8 mouse cellular contexts compared by ENCODE assay signal in the genomic region with DNA sequence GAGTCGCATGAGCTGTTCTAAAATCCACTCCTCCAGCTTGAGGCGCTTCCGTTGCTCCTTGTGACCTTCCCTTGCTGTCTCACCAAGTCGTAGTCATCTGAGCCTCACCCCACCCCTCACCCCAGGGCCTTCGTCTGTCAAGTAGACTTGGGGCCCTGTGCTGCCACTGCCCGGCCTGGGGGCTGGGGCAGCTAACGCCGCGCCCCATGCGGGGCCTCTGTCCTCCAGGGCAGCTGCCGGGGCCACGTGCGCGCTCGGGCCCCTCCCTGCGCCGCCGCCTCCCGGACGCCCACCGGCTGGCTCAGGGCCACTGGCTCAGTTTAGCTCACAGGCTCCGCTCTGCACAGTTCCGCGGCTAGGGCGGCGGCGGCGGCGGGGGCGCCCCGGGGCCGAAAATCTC. TPM values are rescaled to one million over a fixed set of nuclear protein-coding genes. Genes with fewer than 3 reads are reported as not detected.
DNase-seq lines count a peak whose midpoint lies in the region; ATAC-seq and TF ChIP-seq lines count a peak whose summit lies in the region.

No protein-coding gene starts in this region.

- WGBS in lung, embryonic 15.5 days: 26% methylated on average over 32 of the region's 32 CpGs
- 42% methylated on average over 32 of the region's 32 CpGs for WGBS in lung, adult 2 months
- WGBS in liver, embryonic 15.5 days (ENCODE audit: insufficient replicate concordance): 23% methylated on average over 30 of the region's 32 CpGs

- intact Hi-C loops in heart, postnatal 14 days (cut with DNase I): no loop called here

- H3K4me2 ChIP-seq in lung, embryonic 15.5 days: peak overlapping the region; percentile 45
- peak overlapping the region; percentile 39 for H3K4me2 ChIP-seq in liver, embryonic 15.5 days

- H3K27ac ChIP-seq in lung, embryonic 15.5 days: no peak overlapping the region
- no peak overlapping the region for H3K27ac ChIP-seq in liver, embryonic 15.5 days (replicated peaks)

- DNase-seq in CD4-positive, CD25-positive, alpha-beta regulatory T cell, adult 2 months (ENCODE audit: low read depth, low spot score): peak; percentile 14
- DNase-seq in lung, adult 2 months: no peak
- DNase-seq in heart, postnatal 14 days: peak; percentile 2 to 3
- DNase-seq in urinary bladder, postnatal 36 days (ENCODE audit: low spot score in 2 of 2): no peak
- no peak for DNase-seq in spleen, adult 18-20 months

- H3K4me3 ChIP-seq in lung, embryonic 15.5 days: peak overlapping the region; percentile 15; the same call in 1 of the 2 replicates
- H3K4me3 ChIP-seq in lung, adult 2 months (replicated peaks; ENCODE audit: extremely low read depth, low read depth, low read length): no peak overlapping the region
- no peak overlapping the region for H3K4me3 ChIP-seq in liver, embryonic 15.5 days (replicated peaks)

- H3K27me3 ChIP-seq in lung, embryonic 15.5 days: no peaks in the 10 kb centered on the region
- no peaks in the 10 kb centered on the region for H3K27me3 ChIP-seq in liver, embryonic 15.5 days

- H3K36me3 ChIP-seq in lung, embryonic 15.5 days: no peaks in the 10 kb centered on the region
- no peaks in the 10 kb centered on the region for H3K36me3 ChIP-seq in liver, embryonic 15.5 days (replicated peaks)

- no peak for ATAC-seq in CD4-positive, CD25-positive, alpha-beta regulatory T cell, adult 4 months
- ATAC-seq in lung, embryonic 15.5 days (ENCODE audit: borderline replicate concordance, extremely low read depth, low FRiP score, low TSS enrichment): 0 out of 2 replicates have a peak, but pooled peaks have one; percentile 19
- no peak for ATAC-seq in liver, embryonic 15.5 days (ENCODE audit: insufficient read depth)

- TF ChIP-seq CTCF in lung, adult 2 months (IDR thresholded peaks at IDR 0.05; ENCODE audit: insufficient read depth, low read length): no peak

- H3K4me1 ChIP-seq in lung, embryonic 15.5 days: no peaks in the 10 kb centered on the region
- no peaks in the 10 kb centered on the region for H3K4me1 ChIP-seq in lung, adult 2 months (ENCODE audit: control insufficient read depth, insufficient read depth, low read length)
- H3K4me1 ChIP-seq in liver, embryonic 15.5 days (replicated peaks): no peaks in the 10 kb centered on the region

- TF ChIP-seq POLR2A in lung, adult 2 months (IDR thresholded peaks at IDR 0.05; ENCODE audit: borderline replicate concordance, extremely low read depth, low read depth, low read length): no peak

- no peaks in the 10 kb centered on the region for H3K9me3 ChIP-seq in lung, embryonic 15.5 days
- H3K9me3 ChIP-seq in liver, embryonic 15.5 days (replicated peaks): no peaks in the 10 kb centered on the region

- H3K9ac ChIP-seq in lung, embryonic 15.5 days: no peak overlapping the region
- H3K9ac ChIP-seq in liver, embryonic 15.5 days: no peak overlapping the region

RNA-seq across cellular contexts. Expression of a gene that starts 14.4 kb away (rescaled TPM):
- polyA plus RNA-seq in CD4-positive, CD25-positive, alpha-beta regulatory T cell, adult 4 months (2017; shearing (Covaris generic)): 10 to 100 TPM; 11.1 to 14.0 TPM
- polyA plus RNA-seq in lung, embryonic 15.5 days (2015; fragmentation: Nextera tagmentation; extraction: Ambion mirVana): 20.2 and 25.6 TPM in 2 replicates
- polyA plus RNA-seq in lung, adult 2 months (2012; rRNA removed): 7.3 and 13.8 TPM in 2 replicates
- total RNA-seq in heart, postnatal 14 days (2021): 10 to 100 TPM; 13.2 to 14.4 TPM
- 4.7 and 5.4 TPM in 2 replicates for polyA plus RNA-seq in liver, embryonic 15.5 days (2015; fragmentation: Nextera tagmentation; extraction: Ambion mirVana)

RNA-seq across cellular contexts. Expression of a gene that starts 44.1 kb away (rescaled TPM):
- 1 to 10 TPM; 4.2 to 5.1 TPM for polyA plus RNA-seq in CD4-positive, CD25-positive, alpha-beta regulatory T cell, adult 4 months (2017; shearing (Covaris generic))
- 4.6 and 4.9 TPM in 2 replicates for polyA plus RNA-seq in lung, embryonic 15.5 days (2015; fragmentation: Nextera tagmentation; extraction: Ambion mirVana)
- not detected in 2 replicates for polyA plus RNA-seq in lung, adult 2 months (2012; rRNA removed)
- total RNA-seq in heart, postnatal 14 days (2021): under 1 TPM in 1 of 2 experiments, not detected in 1; 0.60 TPM
- 0.46 and 0.66 TPM in 2 replicates for polyA plus RNA-seq in liver, embryonic 15.5 days (2015; fragmentation: Nextera tagmentation; extraction: Ambion mirVana)

Comparison
In these comparisons a context has a peak if more than half of its experiments do, and no peak if none do; other contexts are left out.
1. DNase-seq: peak in CD4-positive, CD25-positive, alpha-beta regulatory T cell, adult 2 months (single experiment) and heart, postnatal 14 days (2 of 2); none in lung, adult 2 months (single experiment), urinary bladder, postnatal 36 days (0 of 2) and spleen, adult 18-20 months (0 of 2).